ENCODE assay signal across 21 mouse cellular contexts in genomic region chr1:194693063-194693462, GRCm38 (mm10).
DNase-seq lines count a peak whose midpoint lies in the region; ATAC-seq and TF ChIP-seq lines count a peak whose summit lies in the region.
"Had no signal": no experiment of that assay in that cellular context is flagged by ENCODE, and none has a peak within 500 bp of the region (broad histone marks: within the 10 kb centered on the region; RNA-seq: fewer than 3 reads in every experiment).

No protein-coding gene starts in this region.

- ATAC-seq in forebrain, embryonic 12.5 days (ENCODE audit: low FRiP score), result peak; percentile 27; the same call in 1 of the 2 replicates
- no peak for ATAC-seq in forebrain, embryonic 14.5 days
- ATAC-seq in heart, postnatal 0 days (ENCODE audit: insufficient read depth, low read depth), result no peak
- ATAC-seq in stomach, embryonic 14.5 days (ENCODE audit: insufficient number of reproducible peaks, insufficient read depth, low FRiP score, low read depth), result peak; percentile 79
- ATAC-seq in stomach, postnatal 0 days (ENCODE audit: low FRiP score, low TSS enrichment), result peak; percentile 50; the same call in 1 of the 2 replicates
- ATAC-seq: activated CD4-positive, CD25-positive, alpha-beta regulatory T cell, adult 4 months; forebrain, embryonic 15.5 days; intestine, postnatal 0 days had no signal

- TF ChIP-seq EP300 in heart, postnatal 0 days (IDR thresholded peaks at IDR 0.05; ENCODE audit: low read depth), result no peak
- TF ChIP-seq EP300 in stomach, postnatal 0 days (optimal IDR thresholded peaks at IDR 0.05), result no peak

- H3K27me3 ChIP-seq in forebrain, embryonic 12.5 days, result no peaks in the 10 kb centered on the region
- H3K27me3 ChIP-seq in forebrain, embryonic 14.5 days (replicated peaks; ENCODE audit: control insufficient read depth, insufficient read depth, low read length), result no peaks in the 10 kb centered on the region
- H3K27me3 ChIP-seq in heart, postnatal 0 days (ENCODE audit: control insufficient read depth, insufficient read depth, low read length), result no peaks in the 10 kb centered on the region
- no peaks in the 10 kb centered on the region for H3K27me3 ChIP-seq in stomach, embryonic 14.5 days (ENCODE audit: control insufficient read depth, insufficient read depth, low read length)
- H3K27me3 ChIP-seq in stomach, postnatal 0 days (ENCODE audit: control insufficient read depth, insufficient read depth, low read length), result no peaks in the 10 kb centered on the region
- H3K27me3 ChIP-seq: forebrain, embryonic 15.5 days; heart, embryonic 12.5 days; hindbrain, embryonic 12.5 days had no signal

- H3K4me2 ChIP-seq in forebrain, embryonic 12.5 days, result no peak overlapping the region
- no peak overlapping the region for H3K4me2 ChIP-seq in forebrain, embryonic 14.5 days (ENCODE audit: low read length)
- H3K4me2 ChIP-seq in heart, postnatal 0 days (ENCODE audit: low read depth, low read length), result no peak overlapping the region
- H3K4me2 ChIP-seq in stomach, embryonic 14.5 days (replicated peaks; ENCODE audit: low read depth, low read length), result no peak overlapping the region
- no peak overlapping the region for H3K4me2 ChIP-seq in stomach, postnatal 0 days (replicated peaks; ENCODE audit: low read depth)
- H3K4me2 ChIP-seq: forebrain, embryonic 15.5 days; heart, embryonic 12.5 days; hindbrain, embryonic 12.5 days had no signal

- H3K9ac ChIP-seq in forebrain, embryonic 12.5 days, result no peak overlapping the region
- H3K9ac ChIP-seq in forebrain, embryonic 14.5 days (ENCODE audit: low read length), result no peak overlapping the region
- no peak overlapping the region for H3K9ac ChIP-seq in heart, postnatal 0 days (replicated peaks; ENCODE audit: low read depth, low read length)
- no peak overlapping the region for H3K9ac ChIP-seq in stomach, embryonic 14.5 days (replicated peaks; ENCODE audit: low read depth, low read length)
- no peak overlapping the region for H3K9ac ChIP-seq in stomach, postnatal 0 days (ENCODE audit: low read length)
- H3K9ac ChIP-seq: forebrain, embryonic 15.5 days; heart, embryonic 12.5 days; hindbrain, embryonic 12.5 days had no signal

- no peaks in the 10 kb centered on the region for H3K4me1 ChIP-seq in forebrain, embryonic 12.5 days
- H3K4me1 ChIP-seq in forebrain, embryonic 14.5 days (ENCODE audit: control insufficient read depth, insufficient read depth, low read length), result peaks cover 6% of the 10 kb centered on the region; the same call in 1 of the 2 replicates
- H3K4me1 ChIP-seq in heart, postnatal 0 days (ENCODE audit: control insufficient read depth, insufficient read depth), result peaks cover 49% of the 10 kb centered on the region
- peaks cover 4% of the 10 kb centered on the region; the same call in 1 of the 2 replicates for H3K4me1 ChIP-seq in stomach, embryonic 14.5 days (ENCODE audit: control insufficient read depth, insufficient read depth, low read length)
- peaks cover 3% of the 10 kb centered on the region; the same call in 1 of the 2 replicates for H3K4me1 ChIP-seq in stomach, postnatal 0 days (replicated peaks; ENCODE audit: control insufficient read depth, insufficient read depth)
- H3K4me1 ChIP-seq: forebrain, embryonic 10.5 days had no signal

- no peaks in the 10 kb centered on the region for H3K9me3 ChIP-seq in forebrain, embryonic 12.5 days
- no peaks in the 10 kb centered on the region for H3K9me3 ChIP-seq in forebrain, embryonic 14.5 days (replicated peaks; ENCODE audit: control insufficient read depth, low read length)
- H3K9me3 ChIP-seq in heart, postnatal 0 days (replicated peaks; ENCODE audit: control insufficient read depth, low read length), result no peaks in the 10 kb centered on the region
- H3K9me3 ChIP-seq in stomach, embryonic 14.5 days (ENCODE audit: control insufficient read depth, low read depth, low read length), result no peaks in the 10 kb centered on the region
- H3K9me3 ChIP-seq in stomach, postnatal 0 days (ENCODE audit: control insufficient read depth, low read length), result no peaks in the 10 kb centered on the region
- H3K9me3 ChIP-seq: forebrain, embryonic 10.5 days; forebrain, embryonic 15.5 days; heart, embryonic 12.5 days; hindbrain, embryonic 12.5 days had no signal

- DNase-seq in forebrain, embryonic 14.5 days (ENCODE audit: low spot score), result no peak
- no peak for DNase-seq in heart, postnatal 0 days (ENCODE audit: low spot score)
- DNase-seq in heart, adult 11 months, result no peak
- no peak for DNase-seq in stomach, postnatal 0 days (ENCODE audit: low spot score)
- no peak for DNase-seq in right cerebral cortex, postnatal 25 days
- DNase-seq: adrenal gland, adult 8-10 months; adrenal gland, postnatal 36 days; cerebellum, adult 18-20 months; cerebellum, adult 9-10 months; cerebellum, postnatal 14 days; gastrocnemius, postnatal 36 days; heart, postnatal 10 days; heart, postnatal 4 days had no signal

- no peak overlapping the region for H3K4me3 ChIP-seq in forebrain, embryonic 12.5 days (replicated peaks)
- no peak overlapping the region for H3K4me3 ChIP-seq in forebrain, embryonic 14.5 days (ENCODE audit: low read depth, low read length)
- H3K4me3 ChIP-seq in heart, postnatal 0 days (ENCODE audit: low read depth, low read length), result no peak overlapping the region
- H3K4me3 ChIP-seq in stomach, embryonic 14.5 days (ENCODE audit: low read depth, low read length), result no peak overlapping the region
- H3K4me3 ChIP-seq in stomach, postnatal 0 days (ENCODE audit: low read depth, low read length), result no peak overlapping the region
- H3K4me3 ChIP-seq: forebrain, embryonic 10.5 days; forebrain, embryonic 15.5 days; heart, embryonic 12.5 days; hindbrain, embryonic 12.5 days had no signal

- no peaks in the 10 kb centered on the region for H3K36me3 ChIP-seq in forebrain, embryonic 12.5 days (replicated peaks)
- peaks cover 15% of the 10 kb centered on the region for H3K36me3 ChIP-seq in forebrain, embryonic 14.5 days (ENCODE audit: control insufficient read depth, insufficient read depth, low read length)
- no peaks in the 10 kb centered on the region for H3K36me3 ChIP-seq in heart, postnatal 0 days (replicated peaks; ENCODE audit: control insufficient read depth, insufficient read depth, low read length)
- no peaks in the 10 kb centered on the region for H3K36me3 ChIP-seq in stomach, embryonic 14.5 days (ENCODE audit: control insufficient read depth, insufficient read depth, low read length)
- no peaks in the 10 kb centered on the region for H3K36me3 ChIP-seq in stomach, postnatal 0 days (ENCODE audit: control insufficient read depth, insufficient read depth, low read length)
- H3K36me3 ChIP-seq: forebrain, embryonic 10.5 days; forebrain, embryonic 15.5 days; heart, embryonic 12.5 days had no signal

- no peak overlapping the region for H3K27ac ChIP-seq in forebrain, embryonic 12.5 days
- H3K27ac ChIP-seq in forebrain, embryonic 14.5 days (ENCODE audit: low read depth, low read length), result no peak overlapping the region
- 0 out of 2 replicates have a peak overlapping the region, but pooled peaks have one; percentile 25 for H3K27ac ChIP-seq in heart, postnatal 0 days (ENCODE audit: low read depth)
- no peak overlapping the region for H3K27ac ChIP-seq in stomach, embryonic 14.5 days (ENCODE audit: low read length)
- H3K27ac ChIP-seq in stomach, postnatal 0 days (replicated peaks), result no peak overlapping the region
- H3K27ac ChIP-seq: forebrain, embryonic 10.5 days; forebrain, embryonic 15.5 days; hindbrain, embryonic 12.5 days had no signal

- TF ChIP-seq CTCF in heart, postnatal 0 days (IDR thresholded peaks at IDR 0.05; ENCODE audit: low read depth), result no peak
- no peak for TF ChIP-seq CTCF in stomach, postnatal 0 days (IDR thresholded peaks at IDR 0.05; ENCODE audit: low read depth)

Comparison
In these comparisons a context has a peak if more than half of its experiments do, and no peak if none do; other contexts are left out.
1. ATAC-seq: peak in forebrain, embryonic 12.5 days (single experiment), stomach, embryonic 14.5 days (single experiment) and stomach, postnatal 0 days (single experiment); none in forebrain, embryonic 14.5 days (single experiment) and heart, postnatal 0 days (single experiment).